Mouse (Mus musculus): ENCODE measurements around the gene Atp1b2.
"Not testable (repeated sequence)": the region's sequence is repeated elsewhere in the genome, so short reads cannot be mapped to it uniquely, and the experiment has no call there.

DNA sequence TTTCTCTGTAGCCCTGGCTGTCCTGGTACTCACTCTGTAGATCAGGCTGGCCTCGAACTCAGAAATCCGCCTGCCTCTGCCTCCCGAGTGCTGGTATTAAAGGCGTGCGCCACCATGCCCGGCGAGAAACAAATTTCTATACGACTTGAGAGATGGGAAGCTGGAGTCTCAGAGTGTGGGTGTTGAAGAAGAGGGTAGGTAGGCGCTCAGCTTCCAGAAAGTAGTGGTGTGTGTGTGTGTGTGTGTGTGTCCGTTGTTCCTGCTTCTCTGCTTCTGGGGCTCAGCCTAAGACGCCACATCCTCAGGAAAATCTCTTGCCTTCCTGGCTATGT lies 8.5 kb upstream of the Atp1b2 start:
- TF ChIP-seq POLR2A (IDR thresholded peaks at IDR 0.05; ENCODE audit: borderline replicate concordance, low read depth, low read length); CTCF (IDR thresholded peaks at IDR 0.05; ENCODE audit: low read depth, low read length): not testable (repeated sequence)

Measured in bone marrow macrophage, adult 2 months (primary cell).